Mouse (Mus musculus): ENCODE results near the gene Chp1. TPM values are rescaled to one million over a fixed set of nuclear protein-coding genes. Genes with fewer than 3 reads are reported as not detected.
A peak's percentile ranks its signal among the peaks of the same experiment; 100 is the strongest.

The Chp1 gene
- polyA plus RNA-seq, 1 experiment from 2014 or later: 58.9 TPM

GRCm38 (mm10) chr2:119546848-119547521 is 512 bp upstream of the Chp1 start:
- Histone ChIP-seq H3K79me2 (ENCODE audit: inconsistent target) (peaks cover 39% of the 10 kb centered on the region; the same call in 1 of the 2 replicates), H3K4me3 (ENCODE audit: inconsistent target) (peak overlapping the region; percentile 49), H3K36me3 (ENCODE audit: inconsistent target) (no peaks in the 10 kb centered on the region), H3K27ac (peak overlapping the region; percentile 54)
- WGBS (ENCODE audit: missing documents): under 1% methylated on average over 30 of the region's 30 CpGs

- Histone ChIP-seq H3K4me3 (ENCODE audit: inconsistent target) (peak overlapping the region; percentile 86), H3K36me3 (ENCODE audit: inconsistent target) (no peaks in the 10 kb centered on the region), H3K27ac (no peak overlapping the region), H3K79me2 (ENCODE audit: inconsistent target) (peaks cover 53% of the 10 kb centered on the region; the same call in 1 of the 2 replicates)
- WGBS (ENCODE audit: missing documents): 3% methylated on average over 3 of the region's 3 CpGs
Observed at GRCm38 (mm10) chr2:119548371-119548660, 819 bp downstream of the Chp1 start.

- 92% methylated on average over 5 of the region's 5 CpGs for WGBS (ENCODE audit: missing documents)
- H3K4me3 ChIP-seq (ENCODE audit: inconsistent target): no peak overlapping the region; the same call in 1 of the 2 replicates
Observed at GRCm38 (mm10) chr2:119548691-119549090, 1.2 kb downstream of the Chp1 start.

GRCm38 (mm10) chr2:119549678-119550077 is 2.2 kb downstream of the Chp1 start:
- WGBS (ENCODE audit: missing documents): 95% methylated on average over 2 of the region's 2 CpGs
- no peaks in the 10 kb centered on the region for H3K36me3 ChIP-seq (ENCODE audit: inconsistent target)
- H3K79me2 ChIP-seq (ENCODE audit: inconsistent target): peaks cover 66% of the 10 kb centered on the region; the same call in 1 of the 2 replicates
- no peak overlapping the region for H3K27ac ChIP-seq
- H3K4me3 ChIP-seq (ENCODE audit: inconsistent target): no peak overlapping the region

More at GRCm38 (mm10) chr2:119548691-119549090, 1.2 kb downstream of the Chp1 start:
- no peaks in the 10 kb centered on the region for H3K36me3 ChIP-seq (ENCODE audit: inconsistent target)
- peaks cover 56% of the 10 kb centered on the region; the same call in 1 of the 2 replicates for H3K79me2 ChIP-seq (ENCODE audit: inconsistent target)
- H3K27ac ChIP-seq: no peak overlapping the region

GRCm38 (mm10) chr2:119558039-119558438 is 10.5 kb downstream of the Chp1 start:
- Histone ChIP-seq H3K79me2 (ENCODE audit: inconsistent target) (peaks cover 35% of the 10 kb centered on the region; the same call in 1 of the 2 replicates), H3K4me3 (ENCODE audit: inconsistent target) (no peak overlapping the region), H3K27ac (no peak overlapping the region), H3K36me3 (ENCODE audit: inconsistent target) (no peaks in the 10 kb centered on the region)
- 100% methylated on average over 3 of the region's 3 CpGs for WGBS (ENCODE audit: missing documents)

- WGBS (ENCODE audit: missing documents): 51% methylated on average over 7 of the region's 7 CpGs
- Histone ChIP-seq H3K79me2 (ENCODE audit: inconsistent target) (peaks cover 27% of the 10 kb centered on the region; the same call in 1 of the 2 replicates), H3K4me3 (ENCODE audit: inconsistent target) (no peak overlapping the region), H3K36me3 (ENCODE audit: inconsistent target) (no peaks in the 10 kb centered on the region), H3K27ac (no peak overlapping the region)
Observed at GRCm38 (mm10) chr2:119558737-119559340, 11.3 kb downstream of the Chp1 start.

GRCm38 (mm10) chr2:119561794-119562193 is 14.3 kb downstream of the Chp1 start:
- Histone ChIP-seq H3K27ac (no peak overlapping the region), H3K36me3 (ENCODE audit: inconsistent target) (no peaks in the 10 kb centered on the region), H3K4me3 (ENCODE audit: inconsistent target) (no peak overlapping the region), H3K79me2 (ENCODE audit: inconsistent target) (peaks cover 3% of the 10 kb centered on the region; the same call in 1 of the 2 replicates)
- 49% methylated on average over 3 of the region's 3 CpGs for WGBS (ENCODE audit: missing documents)

- no peak overlapping the region for H3K27ac ChIP-seq
- H3K4me3 ChIP-seq (ENCODE audit: inconsistent target): no peak overlapping the region
- no peaks in the 10 kb centered on the region for H3K36me3 ChIP-seq (ENCODE audit: inconsistent target)
- 93% methylated on average over 4 of the region's 4 CpGs for WGBS (ENCODE audit: missing documents)
- H3K79me2 ChIP-seq (ENCODE audit: inconsistent target): no peaks in the 10 kb centered on the region
Observed at GRCm38 (mm10) chr2:119565284-119565683, 17.8 kb downstream of the Chp1 start.

GRCm38 (mm10) chr2:119566182-119566855 is 18.8 kb downstream of the Chp1 start:
- Histone ChIP-seq H3K79me2 (ENCODE audit: inconsistent target) (no peaks in the 10 kb centered on the region), H3K4me3 (ENCODE audit: inconsistent target) (no peak overlapping the region), H3K27ac (no peak overlapping the region), H3K36me3 (ENCODE audit: inconsistent target) (no peaks in the 10 kb centered on the region)
- 95% methylated on average over 7 of the region's 7 CpGs for WGBS (ENCODE audit: missing documents)

- H3K27ac ChIP-seq: no peak overlapping the region
- WGBS (ENCODE audit: missing documents): 35% methylated on average over 1 of the region's 1 CpGs
- no peaks in the 10 kb centered on the region for H3K79me2 ChIP-seq (ENCODE audit: inconsistent target)
- no peak overlapping the region for H3K4me3 ChIP-seq (ENCODE audit: inconsistent target)
- H3K36me3 ChIP-seq (ENCODE audit: inconsistent target): no peaks in the 10 kb centered on the region; the same call in 1 of the 2 replicates
Observed at GRCm38 (mm10) chr2:119572471-119572870, 25.0 kb downstream of the Chp1 start.

GRCm38 (mm10) chr2:119581571-119581970 is 34.1 kb downstream of the Chp1 start:
- no peak overlapping the region for H3K27ac ChIP-seq
- WGBS (ENCODE audit: missing documents): 96% methylated on average over 3 of the region's 3 CpGs
- no peaks in the 10 kb centered on the region for H3K79me2 ChIP-seq (ENCODE audit: inconsistent target)
- no peak overlapping the region for H3K4me3 ChIP-seq (ENCODE audit: inconsistent target)
- H3K36me3 ChIP-seq (ENCODE audit: inconsistent target): no peaks in the 10 kb centered on the region; the same call in 1 of the 2 replicates

GRCm38 (mm10) chr2:119583439-119583838 is 35.9 kb downstream of the Chp1 start:
- no peaks in the 10 kb centered on the region for H3K79me2 ChIP-seq (ENCODE audit: inconsistent target)
- H3K27ac ChIP-seq: no peak overlapping the region
- 93% methylated on average over 2 of the region's 2 CpGs for WGBS (ENCODE audit: missing documents)
- no peaks in the 10 kb centered on the region; the same call in 1 of the 2 replicates for H3K36me3 ChIP-seq (ENCODE audit: inconsistent target)
- H3K4me3 ChIP-seq (ENCODE audit: inconsistent target): no peak overlapping the region

- WGBS (ENCODE audit: missing documents): 72% methylated on average over 8 of the region's 8 CpGs
- no peak overlapping the region for H3K27ac ChIP-seq
- H3K36me3 ChIP-seq (ENCODE audit: inconsistent target): no peaks in the 10 kb centered on the region; the same call in 1 of the 2 replicates
- H3K4me3 ChIP-seq (ENCODE audit: inconsistent target): no peak overlapping the region
- H3K79me2 ChIP-seq (ENCODE audit: inconsistent target): no peaks in the 10 kb centered on the region
Observed at GRCm38 (mm10) chr2:119584282-119584681, 36.8 kb downstream of the Chp1 start.

GRCm38 (mm10) chr2:119587383-119587782 is 39.9 kb downstream of the Chp1 start:
- H3K79me2 ChIP-seq (ENCODE audit: inconsistent target): no peaks in the 10 kb centered on the region
- H3K27ac ChIP-seq: no peak overlapping the region
- 33% methylated on average over 4 of the region's 4 CpGs for WGBS (ENCODE audit: missing documents)
- H3K4me3 ChIP-seq (ENCODE audit: inconsistent target): no peak overlapping the region
- no peaks in the 10 kb centered on the region; the same call in 1 of the 2 replicates for H3K36me3 ChIP-seq (ENCODE audit: inconsistent target)

GRCm38 (mm10) chr2:119591247-119591646 is 43.8 kb downstream of the Chp1 start:
- WGBS (ENCODE audit: missing documents): 93% methylated on average over 3 of the region's 3 CpGs
- Histone ChIP-seq H3K4me3 (ENCODE audit: inconsistent target) (no peak overlapping the region), H3K27ac (no peak overlapping the region), H3K36me3 (ENCODE audit: inconsistent target) (no peaks in the 10 kb centered on the region), H3K79me2 (ENCODE audit: inconsistent target) (peaks cover 20% of the 10 kb centered on the region)

Measured in macrophage (primary cell).